Mouse (Mus musculus): Measurements from ENCODE around the gene Pygl. TPM values are rescaled to one million over a fixed set of nuclear protein-coding genes. Genes with fewer than 3 reads are reported as not detected.
A peak's percentile ranks its signal among the peaks of the same experiment; 100 is the strongest.

The Pygl gene
- polyA plus RNA-seq (2016; fragmentation: Nextera tagmentation; extraction: Ambion mirVana): 6.0 and 6.7 TPM in 2 replicates

DNA sequence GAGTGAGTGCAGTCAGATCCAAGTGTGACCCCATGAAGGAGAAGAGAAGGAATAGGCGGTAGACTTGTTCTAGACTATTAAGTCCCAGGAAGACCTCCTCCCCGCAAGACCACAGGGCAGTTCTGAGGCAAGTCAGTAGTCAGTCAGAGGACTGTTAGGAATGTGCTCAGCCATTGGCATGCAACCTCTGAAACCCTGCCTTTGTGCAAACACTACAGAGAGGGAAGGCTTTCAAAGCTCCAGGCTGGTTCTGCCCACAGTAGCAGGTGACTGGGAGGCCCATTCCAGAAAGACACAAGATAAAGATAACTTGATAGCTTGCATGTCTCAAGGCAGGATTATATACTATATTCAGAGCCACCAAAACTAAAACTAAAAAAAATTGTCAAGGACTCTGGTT, at the start of gene Pygl:
Gene Pygl, minus strand, starts transcription at position 195 of the 400 bp plus-strand sequence.
- Histone ChIP-seq H3K36me3 (no peaks in the 10 kb centered on the region), H3K9ac (replicated peaks) (no peak within 1 kb of the TSS), H3K27me3 (peaks cover 32% of the 10 kb centered on the region), H3K4me3 (no peak within 1 kb of the TSS), H3K27ac (replicated peaks) (0 out of 2 replicates have a peak within 1 kb of the TSS, but pooled peaks have one; percentile 10), H3K4me1 (peaks cover 21% of the 10 kb centered on the region), H3K9me3 (no peaks in the 10 kb centered on the region), H3K4me2 (replicated peaks) (no peak within 1 kb of the TSS)
- 85% methylated on average over 2 of the region's 2 CpGs for WGBS
- ATAC-seq (ENCODE audit: low FRiP score, low read depth): no peak

DNA sequence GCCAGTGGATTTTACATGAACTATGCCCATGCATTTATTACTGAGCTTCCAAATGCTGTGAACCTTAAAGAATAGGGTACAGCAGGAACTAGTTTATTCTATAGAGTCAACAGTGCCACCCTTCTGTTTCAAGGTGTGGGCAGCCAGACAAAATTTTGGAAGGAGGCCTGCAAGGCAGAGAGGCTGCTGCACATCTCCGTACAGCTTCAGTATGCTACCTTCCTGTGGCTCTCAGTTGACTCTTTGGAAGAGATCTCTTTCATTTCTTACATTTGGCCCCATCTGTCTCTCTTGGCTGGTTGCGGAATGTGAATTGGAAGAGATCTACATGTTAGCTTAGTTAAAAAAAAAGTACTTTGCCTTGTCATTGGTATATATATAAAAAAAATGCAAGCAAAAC, 49.6 kb upstream of the Pygl start:
- WGBS: 94% methylated on average over 2 of the region's 2 CpGs
- Histone ChIP-seq H3K27ac (replicated peaks) (no peak overlapping the region), H3K27me3 (no peaks in the 10 kb centered on the region), H3K4me2 (replicated peaks) (no peak overlapping the region), H3K9me3 (no peaks in the 10 kb centered on the region), H3K36me3 (peaks cover 20% of the 10 kb centered on the region; the same call in 1 of the 2 replicates), H3K4me3 (no peak overlapping the region), H3K9ac (replicated peaks) (no peak overlapping the region), H3K4me1 (peaks cover 6% of the 10 kb centered on the region)
- ATAC-seq (ENCODE audit: low FRiP score, low read depth): no peak

- WGBS: 90% methylated on average over 10 of the region's 10 CpGs
- no peak overlapping the region for H3K4me3 ChIP-seq
- no peak for ATAC-seq (ENCODE audit: low FRiP score, low read depth)
- H3K27me3 ChIP-seq: no peaks in the 10 kb centered on the region
- no peak overlapping the region for H3K4me2 ChIP-seq (replicated peaks)
- no peak overlapping the region for H3K27ac ChIP-seq (replicated peaks)
- no peak overlapping the region for H3K9ac ChIP-seq (replicated peaks)
- H3K36me3 ChIP-seq: peaks cover 20% of the 10 kb centered on the region; the same call in 1 of the 2 replicates
- H3K9me3 ChIP-seq: no peaks in the 10 kb centered on the region
- H3K4me1 ChIP-seq: peaks cover 2% of the 10 kb centered on the region
These were observed 49.1 kb upstream of the Pygl start for GRCm38 (mm10) chr12:70280381-70280780.

- Histone ChIP-seq H3K9ac (replicated peaks) (no peak overlapping the region), H3K4me3 (no peak overlapping the region), H3K4me2 (replicated peaks) (no peak overlapping the region), H3K4me1 (no peaks in the 10 kb centered on the region; the same call in 1 of the 2 replicates), H3K27me3 (no peaks in the 10 kb centered on the region), H3K9me3 (no peaks in the 10 kb centered on the region), H3K36me3 (peaks cover 20% of the 10 kb centered on the region; the same call in 1 of the 2 replicates), H3K27ac (replicated peaks) (no peak overlapping the region)
- no peak for ATAC-seq (ENCODE audit: low FRiP score, low read depth)
- 78% methylated on average over 12 of the region's 12 CpGs for WGBS
These were observed 46.0 kb upstream of the Pygl start for GRCm38 (mm10) chr12:70277071-70277939.

GRCm38 (mm10) chr12:70269724-70270123, 38.4 kb upstream of the Pygl start:
- no peak for ATAC-seq (ENCODE audit: low FRiP score, low read depth)
- 64% methylated on average over 6 of the region's 6 CpGs for WGBS
- H3K9me3 ChIP-seq: no peaks in the 10 kb centered on the region

GRCm38 (mm10) chr12:70267314-70267713, 36.0 kb upstream of the Pygl start:
- Histone ChIP-seq H3K36me3 (peaks cover 21% of the 10 kb centered on the region; the same call in 1 of the 2 replicates), H3K9me3 (no peaks in the 10 kb centered on the region), H3K4me3 (no peak overlapping the region), H3K27me3 (no peaks in the 10 kb centered on the region), H3K4me2 (replicated peaks) (no peak overlapping the region), H3K4me1 (peaks cover 8% of the 10 kb centered on the region; the same call in 1 of the 2 replicates), H3K27ac (replicated peaks) (no peak overlapping the region), H3K9ac (replicated peaks) (no peak overlapping the region)
- WGBS: 83% methylated on average over 9 of the region's 9 CpGs
- no peak for ATAC-seq (ENCODE audit: low FRiP score, low read depth)

More at GRCm38 (mm10) chr12:70269724-70270123, 38.4 kb upstream of the Pygl start:
- no peak overlapping the region for H3K4me2 ChIP-seq (replicated peaks)
- H3K9ac ChIP-seq (replicated peaks): no peak overlapping the region
- H3K27me3 ChIP-seq: no peaks in the 10 kb centered on the region
- H3K27ac ChIP-seq (replicated peaks): no peak overlapping the region
- peaks cover 8% of the 10 kb centered on the region; the same call in 1 of the 2 replicates for H3K4me1 ChIP-seq
- H3K4me3 ChIP-seq: no peak overlapping the region
- peaks cover 21% of the 10 kb centered on the region; the same call in 1 of the 2 replicates for H3K36me3 ChIP-seq

- Histone ChIP-seq H3K9me3 (no peaks in the 10 kb centered on the region), H3K4me1 (peaks cover 8% of the 10 kb centered on the region; the same call in 1 of the 2 replicates), H3K36me3 (peaks cover 21% of the 10 kb centered on the region; the same call in 1 of the 2 replicates), H3K9ac (replicated peaks) (no peak overlapping the region), H3K27me3 (no peaks in the 10 kb centered on the region), H3K4me3 (no peak overlapping the region), H3K27ac (replicated peaks) (no peak overlapping the region), H3K4me2 (replicated peaks) (no peak overlapping the region)
- ATAC-seq (ENCODE audit: low FRiP score, low read depth): no peak
- WGBS: 42% methylated on average over 8 of the region's 8 CpGs
These were observed 35.2 kb upstream of the Pygl start for GRCm38 (mm10) chr12:70266494-70266931.

DNA sequence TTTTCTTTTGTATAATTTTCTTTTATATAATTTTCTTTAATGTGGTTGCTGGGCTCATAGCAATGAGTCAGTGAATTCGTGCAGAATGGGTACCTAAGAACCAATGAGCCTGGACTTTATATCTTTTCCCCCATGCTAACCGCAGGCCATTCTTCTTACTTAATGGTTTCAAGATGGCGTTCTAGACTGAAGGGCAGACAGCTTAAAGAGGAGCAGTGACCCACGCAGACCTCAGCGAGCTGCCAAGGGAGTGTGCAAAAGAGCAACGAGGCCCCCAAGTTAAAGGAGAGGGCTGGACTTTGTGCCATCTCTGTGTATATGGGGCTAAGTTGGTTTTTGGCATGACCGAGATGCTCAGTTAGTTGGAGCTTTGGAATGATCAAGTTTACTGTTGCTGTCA, 32.4 kb upstream of the Pygl start:
- no peak overlapping the region for H3K4me3 ChIP-seq
- peaks cover 8% of the 10 kb centered on the region; the same call in 1 of the 2 replicates for H3K4me1 ChIP-seq
- H3K36me3 ChIP-seq: peaks cover 21% of the 10 kb centered on the region; the same call in 1 of the 2 replicates
- no peak overlapping the region for H3K4me2 ChIP-seq (replicated peaks)
- 23% methylated on average over 7 of the region's 7 CpGs for WGBS
- H3K9me3 ChIP-seq: no peaks in the 10 kb centered on the region
- H3K9ac ChIP-seq (replicated peaks): no peak overlapping the region
- no peak overlapping the region for H3K27ac ChIP-seq (replicated peaks)
- ATAC-seq (ENCODE audit: low FRiP score, low read depth): no peak
- H3K27me3 ChIP-seq: no peaks in the 10 kb centered on the region

- Histone ChIP-seq H3K4me3 (no peak overlapping the region), H3K9me3 (no peaks in the 10 kb centered on the region), H3K36me3 (peaks cover 14% of the 10 kb centered on the region; the same call in 1 of the 2 replicates), H3K27ac (replicated peaks) (no peak overlapping the region), H3K4me1 (peaks cover 8% of the 10 kb centered on the region; the same call in 1 of the 2 replicates), H3K9ac (replicated peaks) (no peak overlapping the region), H3K4me2 (replicated peaks) (no peak overlapping the region), H3K27me3 (no peaks in the 10 kb centered on the region)
- 93% methylated on average over 17 of the region's 17 CpGs for WGBS
- ATAC-seq (ENCODE audit: low FRiP score, low read depth): no peak
These were observed 31.1 kb upstream of the Pygl start for GRCm38 (mm10) chr12:70262271-70262953.

DNA sequence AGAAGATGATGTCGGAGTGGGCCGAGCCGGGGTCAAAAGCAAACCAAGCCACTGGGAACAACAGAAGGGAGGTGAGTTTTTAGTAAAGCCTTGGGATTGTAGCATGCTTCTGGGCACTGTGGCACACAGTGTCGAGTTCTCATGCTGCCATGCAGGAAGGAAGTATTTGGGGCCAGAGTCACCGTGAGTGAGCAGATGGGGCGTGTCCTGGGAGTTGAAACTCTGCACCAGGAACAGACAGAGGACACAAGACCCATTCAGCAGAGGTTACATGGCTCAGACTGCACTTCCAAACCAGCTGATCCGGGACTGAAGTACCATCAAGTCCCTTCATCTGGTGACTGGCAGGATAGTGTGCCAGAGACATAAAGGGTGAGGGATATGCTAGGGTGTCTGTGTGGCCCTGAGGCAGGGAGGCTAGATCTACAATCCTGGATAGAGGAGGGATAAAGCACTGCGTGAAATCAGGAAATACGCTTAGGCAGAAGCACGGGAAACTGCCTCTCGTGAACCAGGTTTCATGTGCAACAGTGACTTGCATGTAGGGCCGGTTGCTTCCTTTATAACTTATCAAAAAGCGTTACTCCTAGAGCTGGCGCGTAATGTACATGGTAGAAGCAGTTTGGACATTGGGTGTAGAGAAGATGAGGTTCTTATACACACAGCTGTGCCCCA, 20.1 kb upstream of the Pygl start:
- H3K27me3 ChIP-seq: no peaks in the 10 kb centered on the region
- H3K9me3 ChIP-seq: no peaks in the 10 kb centered on the region
- H3K36me3 ChIP-seq: no peaks in the 10 kb centered on the region
- no peak overlapping the region for H3K4me2 ChIP-seq (replicated peaks)
- 84% methylated on average over 15 of the region's 15 CpGs for WGBS
- H3K9ac ChIP-seq (replicated peaks): no peak overlapping the region
- H3K27ac ChIP-seq (replicated peaks): no peak overlapping the region; the same call in 1 of the 2 replicates
- H3K4me1 ChIP-seq: peaks cover 27% of the 10 kb centered on the region
- no peak for ATAC-seq (ENCODE audit: low FRiP score, low read depth)
- H3K4me3 ChIP-seq: no peak overlapping the region

DNA sequence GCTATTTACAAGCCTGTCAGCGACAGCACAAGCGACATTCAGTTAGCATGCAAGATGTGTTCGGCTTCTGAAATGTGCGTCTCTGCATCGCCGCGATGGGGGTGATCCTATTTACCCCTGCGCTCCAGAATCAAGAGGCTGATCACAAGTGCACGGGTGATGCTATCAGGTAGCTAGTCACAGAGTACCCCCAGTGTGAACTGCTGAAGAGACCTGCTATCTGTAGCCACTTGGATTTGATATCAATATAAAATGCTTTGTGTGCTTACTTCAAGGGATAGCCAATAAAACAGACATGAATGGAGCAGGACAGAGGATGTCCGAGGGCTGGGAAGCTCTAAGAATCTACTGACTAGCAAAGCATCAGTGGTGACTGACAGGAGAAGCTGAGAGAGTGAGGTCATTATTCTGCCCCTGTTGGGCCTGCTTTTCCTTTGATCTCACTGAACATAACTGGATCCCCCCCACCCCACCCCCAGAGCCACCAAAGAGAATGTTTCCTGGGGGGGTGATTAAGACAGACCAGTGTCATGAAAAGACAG, 18.4 kb upstream of the Pygl start:
- ATAC-seq (ENCODE audit: low FRiP score, low read depth): 0 out of 2 replicates have a peak, but pooled peaks have one; percentile 55

More for the DNA sequence above, 18.4 kb upstream of the Pygl start:
- 0 out of 2 replicates have a peak overlapping the region, but pooled peaks have one; percentile 1 for H3K9ac ChIP-seq (replicated peaks)
- H3K36me3 ChIP-seq: no peaks in the 10 kb centered on the region
- no peak overlapping the region for H3K4me2 ChIP-seq (replicated peaks)
- no peaks in the 10 kb centered on the region for H3K27me3 ChIP-seq
- peak overlapping the region; percentile 60 for H3K27ac ChIP-seq (replicated peaks)
- peaks cover 27% of the 10 kb centered on the region for H3K4me1 ChIP-seq
- WGBS: 72% methylated on average over 10 of the region's 10 CpGs
- H3K4me3 ChIP-seq: no peak overlapping the region
- H3K9me3 ChIP-seq: no peaks in the 10 kb centered on the region
